Mouse (Mus musculus) liver (tissue): ENCODE measurements around the gene Camta1.
A peak's percentile ranks its signal among the peaks of the same experiment; 100 is the strongest.

ENCODE experiments used
- DNase-seq: peaks from one replicate; pipeline ENCODE4 v3.0.0-alpha.2; 2020; ENCODE audit warnings: mixed read lengths

The Camta1 gene

DNA sequence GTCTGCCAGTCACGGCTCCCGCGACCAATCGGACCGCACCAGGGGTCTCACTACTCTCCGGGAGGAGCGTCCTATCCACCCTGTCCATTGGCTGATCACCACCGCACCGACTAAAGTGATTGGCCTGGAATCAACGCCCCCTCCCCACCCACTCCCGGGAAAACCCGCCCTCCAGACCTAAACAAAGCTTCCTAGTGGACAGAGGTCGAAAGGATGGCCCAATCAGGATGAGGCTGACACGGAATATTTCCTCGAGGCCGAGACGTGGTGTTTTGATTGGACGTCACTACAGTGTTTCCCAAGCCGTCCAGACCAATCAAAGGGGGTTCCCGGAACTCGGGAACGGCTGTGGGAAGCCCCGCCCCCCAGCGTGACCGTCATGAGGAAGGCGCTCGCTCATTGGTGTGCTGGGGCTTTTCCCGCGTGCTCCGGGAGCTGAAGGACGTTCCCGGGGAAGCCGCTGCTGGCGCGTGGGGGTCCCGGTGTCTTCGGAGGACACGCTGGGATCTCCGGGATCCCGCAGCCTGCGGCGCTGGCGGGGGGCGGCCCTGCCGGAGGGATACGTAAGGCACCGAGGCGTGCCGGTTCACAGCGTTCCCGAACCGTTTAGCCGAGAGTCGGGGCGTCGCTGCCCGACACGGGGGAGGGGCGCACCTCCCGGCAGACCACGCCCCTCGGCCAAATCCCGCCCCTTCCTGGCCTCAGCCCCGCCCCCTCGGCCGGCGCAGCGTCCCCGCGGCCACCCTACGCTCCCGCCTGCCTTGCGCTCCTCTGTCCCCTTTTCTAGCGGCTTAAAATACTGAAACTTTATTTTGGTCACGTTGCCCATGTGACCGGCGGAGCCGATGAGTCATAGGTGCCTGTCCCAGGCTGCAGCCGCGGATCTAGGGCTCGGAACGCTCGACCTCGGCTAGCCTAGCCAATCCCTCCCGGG, at the start of gene Camta1:
Gene Camta1 (minus strand): TSS at position 71 of the 934 bp plus-strand sequence.
- peak; percentile 99 for DNase-seq

DNA sequence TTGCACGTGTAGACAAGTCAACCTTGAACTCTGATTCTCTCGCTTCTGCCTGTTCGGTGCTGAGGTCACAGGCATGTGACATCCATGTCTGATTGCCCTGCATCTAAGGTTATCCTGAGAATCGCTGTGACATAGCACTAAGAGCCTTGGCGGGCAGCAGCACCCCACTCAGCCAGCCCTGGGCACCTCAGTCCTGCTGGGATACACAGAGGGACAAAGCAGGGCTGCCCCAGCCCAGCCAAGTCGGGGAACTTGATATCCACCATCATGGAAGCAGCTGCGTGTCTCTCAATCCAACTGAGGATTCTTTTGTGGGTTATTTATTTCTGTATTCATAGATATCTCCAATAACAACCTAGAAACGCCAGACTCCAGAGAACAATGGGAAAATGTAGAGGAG, 47.1 kb upstream of the Camta1 start:
- no peak for DNase-seq

DNA sequence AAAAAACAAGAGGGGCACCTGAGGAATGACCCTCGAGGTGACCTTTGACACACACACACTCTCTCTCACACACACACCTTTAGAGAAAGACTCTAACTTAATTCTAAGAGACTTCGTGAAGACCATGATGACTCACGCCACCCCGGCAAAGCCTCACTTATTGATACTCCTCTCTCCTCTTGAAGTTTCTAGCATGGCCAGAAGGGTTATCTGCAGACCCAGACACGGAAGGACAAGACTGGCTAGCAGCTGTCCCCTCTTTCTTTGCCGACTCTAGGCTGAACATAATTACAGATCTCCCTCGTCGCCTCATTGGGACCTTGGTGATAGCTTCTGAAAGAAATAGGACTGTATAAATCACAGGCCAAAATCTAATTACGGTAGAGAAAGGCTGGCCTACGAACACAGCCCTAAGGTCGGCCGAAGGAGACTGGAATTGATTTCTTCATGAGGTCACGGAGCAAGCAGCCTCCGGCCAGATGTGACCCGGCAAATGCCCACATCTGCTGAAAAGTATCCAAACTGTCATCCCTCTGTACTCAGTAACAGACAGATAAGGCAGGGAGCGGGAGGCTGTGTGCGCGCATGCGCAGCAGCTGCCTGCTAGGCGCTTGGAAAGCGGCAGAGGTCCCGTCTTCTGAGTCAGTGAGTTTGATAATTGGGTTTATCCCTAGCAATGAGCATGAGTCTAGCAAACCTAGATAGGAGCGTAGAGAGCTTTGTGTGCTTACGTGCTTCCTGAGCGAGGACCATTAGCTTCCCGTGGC, 46.1 kb upstream of the Camta1 start:
- DNase-seq, result peak; percentile 66

DNA sequence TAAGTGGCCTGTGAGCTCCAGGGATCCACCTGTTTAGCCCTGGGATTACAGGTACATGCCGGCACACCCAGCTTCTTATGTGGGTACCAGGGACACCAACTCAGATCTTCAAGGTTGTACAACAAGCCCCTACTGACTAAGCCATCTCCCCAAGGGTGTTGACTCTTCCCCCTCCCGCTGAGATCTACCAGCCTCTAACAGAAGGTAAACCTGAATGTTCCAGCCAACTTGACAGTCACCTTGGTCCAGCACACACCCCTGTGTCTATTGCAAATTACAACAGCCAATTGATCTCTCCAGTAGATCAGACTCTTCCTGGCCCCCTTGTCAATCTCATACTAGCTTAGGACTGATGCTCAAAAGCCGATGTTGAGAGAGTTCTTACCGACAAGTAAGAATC, 43.9 kb upstream of the Camta1 start:
- DNase-seq, result no peak

DNA sequence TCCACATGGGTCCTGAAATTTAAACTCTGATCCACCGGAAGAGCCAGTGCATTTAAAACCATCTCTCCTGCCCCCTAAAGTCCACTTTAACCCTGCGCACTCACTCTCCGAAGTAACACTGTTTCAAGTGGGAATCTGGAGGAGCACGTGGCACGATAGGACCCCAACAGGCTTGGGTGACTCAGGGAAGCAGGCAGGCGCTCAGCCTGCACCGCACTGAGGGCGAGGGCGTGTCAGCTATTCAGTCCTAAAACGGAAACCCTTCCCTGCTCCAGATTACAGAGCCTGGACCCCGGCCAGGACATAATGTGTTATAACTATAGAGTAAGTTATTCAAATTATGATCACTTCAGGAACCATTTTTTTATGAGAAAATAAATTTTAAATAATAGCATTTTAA, 42.4 kb upstream of the Camta1 start:
- DNase-seq, result no peak

DNA sequence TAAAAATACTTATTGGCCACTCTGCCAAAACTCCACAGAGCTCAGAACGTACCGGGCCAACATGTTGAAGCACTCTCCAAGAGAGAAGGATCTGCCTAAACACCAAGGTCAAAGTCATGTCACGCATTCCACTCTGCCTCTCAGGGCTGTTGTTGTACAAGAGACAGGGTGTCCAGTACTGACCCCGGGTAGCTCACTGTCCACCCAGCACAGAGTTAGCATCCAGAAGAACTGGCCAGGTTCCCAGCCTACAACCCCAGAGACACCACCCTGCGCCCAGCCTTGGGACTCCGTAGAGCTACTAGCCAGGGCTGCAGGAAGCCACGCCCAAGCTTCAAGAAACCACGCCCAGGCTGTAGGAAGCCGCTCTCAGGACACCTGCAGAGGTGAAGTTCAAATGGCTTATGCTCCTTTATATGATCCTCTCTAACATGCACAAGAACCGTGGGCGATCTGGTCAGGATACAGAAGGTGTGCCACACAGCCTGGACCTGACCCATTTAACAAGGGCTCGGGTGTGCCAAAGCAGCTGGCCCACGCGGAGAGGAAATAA, 41.1 kb upstream of the Camta1 start:
- DNase-seq, result peak; percentile 42

DNA sequence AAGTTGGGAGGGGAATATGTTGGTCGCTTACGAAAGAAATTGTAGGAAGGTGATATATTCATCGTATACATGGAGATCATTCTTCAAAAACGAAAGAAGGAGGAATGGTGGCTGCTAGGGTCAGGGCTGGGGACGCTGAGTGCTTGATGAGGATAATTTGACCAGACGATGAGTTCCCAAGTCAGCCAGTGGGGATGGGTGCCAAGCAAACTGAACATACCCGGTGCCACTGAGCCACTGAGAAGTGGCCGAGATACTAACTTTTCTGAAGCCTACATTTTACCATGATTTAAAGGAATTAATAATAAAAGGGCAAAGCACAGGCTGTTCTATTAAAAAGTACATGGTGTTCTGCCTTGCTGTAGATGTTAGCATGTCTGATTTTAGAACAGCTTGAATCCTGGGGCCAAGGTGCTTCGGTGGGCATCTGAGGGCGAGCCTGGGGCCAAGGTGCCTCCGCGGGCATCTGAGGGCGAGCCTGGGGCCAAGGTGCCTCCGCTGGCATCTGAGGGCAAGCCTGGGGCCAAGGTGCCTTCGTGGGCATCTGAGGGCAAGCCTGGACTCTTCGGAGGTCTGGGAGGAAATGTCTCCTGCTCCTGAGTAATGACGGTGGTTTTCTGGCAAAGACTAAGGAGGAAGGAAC, 40.5 kb upstream of the Camta1 start:
- DNase-seq, result no peak

DNA sequence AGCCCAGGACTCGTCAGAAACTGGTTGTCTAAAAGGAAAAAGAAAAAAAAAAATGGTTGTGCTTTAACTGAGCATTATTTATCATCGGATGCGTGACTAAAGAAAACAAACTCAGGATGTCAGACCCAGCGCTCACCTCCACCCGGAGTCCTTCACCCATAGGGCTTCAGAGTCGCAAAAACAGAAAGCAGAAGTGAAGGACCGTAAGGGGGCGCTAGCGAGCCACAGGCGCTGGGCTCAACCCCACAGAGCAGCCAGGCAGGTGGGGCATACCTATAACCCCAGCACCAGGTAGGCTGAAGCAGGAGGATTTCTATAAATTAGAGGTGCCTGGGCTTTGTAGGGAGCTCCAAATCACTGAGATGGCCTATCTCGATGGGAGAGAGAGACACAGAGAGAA, 39.7 kb upstream of the Camta1 start:
- peak; percentile 46 for DNase-seq

DNA sequence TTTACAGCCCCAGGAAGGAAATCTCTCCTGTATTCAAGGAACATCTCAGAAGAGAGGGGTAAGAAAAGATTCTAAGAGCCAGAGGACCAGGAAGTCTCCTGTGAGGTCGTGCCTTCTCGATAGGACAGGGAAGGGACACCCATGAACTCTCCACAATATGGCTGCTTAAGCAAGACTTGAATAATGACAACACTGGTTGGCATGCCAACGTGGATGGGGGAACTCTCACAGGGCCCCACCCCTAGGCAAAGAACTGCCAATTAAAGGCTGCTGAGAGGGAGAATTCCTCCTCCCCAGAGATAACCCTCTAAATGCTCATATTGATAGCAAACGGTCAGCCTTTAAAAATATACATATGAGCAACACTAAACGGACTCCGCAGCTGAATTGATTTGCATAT, 39.1 kb upstream of the Camta1 start:
- DNase-seq, result no peak

DNA sequence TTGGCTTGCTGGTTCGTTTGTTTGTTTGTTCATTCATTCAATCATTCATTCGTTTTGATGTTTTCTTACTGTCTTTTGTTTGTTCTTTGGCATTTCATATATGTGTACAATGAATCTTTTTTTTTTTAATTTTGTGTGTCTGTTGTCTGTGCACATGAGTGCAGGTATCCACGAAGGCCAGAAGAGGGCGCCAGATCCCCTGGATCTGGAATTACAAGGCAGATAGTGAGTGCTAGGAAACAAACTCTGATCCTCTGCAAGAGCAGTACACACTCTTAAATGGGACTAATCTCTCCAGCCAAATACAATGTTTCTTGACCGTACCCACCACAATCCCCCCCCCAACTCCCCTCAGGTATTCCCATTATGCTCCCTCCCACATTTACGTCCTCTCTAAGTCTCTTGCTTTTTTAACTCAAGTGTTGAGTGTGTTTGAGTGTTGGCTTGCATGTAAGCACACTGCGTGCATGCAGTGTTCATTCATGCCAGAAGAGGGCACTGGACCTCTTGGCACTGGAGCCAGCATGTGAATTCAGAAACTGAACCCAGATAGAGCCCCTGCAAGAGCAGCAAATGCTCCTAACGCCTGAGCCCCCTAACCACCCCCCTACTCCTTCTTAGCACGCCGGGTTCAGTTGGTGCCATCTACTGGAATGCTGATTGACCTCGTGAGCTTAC, 38.2 kb upstream of the Camta1 start:
- DNase-seq, result peak; percentile 27

DNA sequence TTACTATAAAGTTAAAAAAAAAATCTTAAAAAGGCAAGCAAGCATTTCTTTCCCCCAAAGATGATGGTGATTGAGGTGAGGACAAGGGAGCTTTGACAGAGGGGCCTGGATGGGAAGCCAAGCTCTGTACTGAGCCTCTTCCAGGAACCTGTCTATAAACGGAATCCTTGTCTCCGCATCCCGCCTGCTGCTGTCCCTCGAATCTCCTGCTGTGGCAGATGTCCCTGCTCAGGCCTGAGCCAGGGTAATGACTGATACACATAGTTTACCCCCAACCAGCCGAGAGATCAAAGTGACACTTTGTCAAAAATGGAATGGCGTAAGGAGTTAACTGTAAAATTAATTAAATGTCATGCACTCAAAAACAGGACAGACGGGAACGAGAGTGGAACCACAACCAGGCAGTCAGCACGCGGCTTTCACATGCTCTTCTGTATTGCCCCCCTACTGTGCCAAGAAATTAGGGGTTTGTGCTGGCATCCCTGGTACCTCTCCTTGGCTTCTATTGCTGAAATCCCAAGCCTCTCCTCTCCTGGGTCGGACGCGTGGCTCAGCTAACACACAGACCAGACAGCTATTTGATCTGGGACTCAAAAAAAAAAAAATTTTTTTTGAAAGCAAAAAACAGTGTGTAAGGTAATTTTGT, 37.0 kb upstream of the Camta1 start:
- no peak for DNase-seq

DNA sequence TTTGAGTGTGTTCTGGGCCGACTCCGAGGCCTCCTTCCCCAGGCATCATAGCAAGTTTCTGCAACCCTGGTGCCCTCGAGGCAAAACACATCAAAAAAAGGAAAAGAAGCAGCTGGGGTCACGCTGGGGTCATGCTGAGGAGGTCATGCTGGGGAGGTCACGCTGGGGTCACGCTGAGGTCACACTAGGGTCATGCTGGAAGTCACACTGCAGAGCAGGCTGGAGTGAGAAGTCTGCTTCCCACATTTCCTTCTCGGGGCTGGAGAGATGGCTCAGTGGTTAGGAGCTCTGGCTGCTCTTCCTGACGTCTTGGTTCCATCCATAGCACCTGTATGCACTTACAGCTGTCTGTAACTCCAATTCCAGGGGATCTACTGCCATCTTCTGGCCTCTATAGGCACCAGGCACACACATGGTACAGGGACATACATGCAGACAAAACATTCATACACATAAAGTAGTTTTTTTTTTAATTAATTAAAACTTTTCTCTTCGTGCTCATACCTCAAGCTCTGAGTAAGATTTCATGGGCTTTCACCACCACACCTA, 35.5 kb upstream of the Camta1 start:
- DNase-seq, result no peak

DNA sequence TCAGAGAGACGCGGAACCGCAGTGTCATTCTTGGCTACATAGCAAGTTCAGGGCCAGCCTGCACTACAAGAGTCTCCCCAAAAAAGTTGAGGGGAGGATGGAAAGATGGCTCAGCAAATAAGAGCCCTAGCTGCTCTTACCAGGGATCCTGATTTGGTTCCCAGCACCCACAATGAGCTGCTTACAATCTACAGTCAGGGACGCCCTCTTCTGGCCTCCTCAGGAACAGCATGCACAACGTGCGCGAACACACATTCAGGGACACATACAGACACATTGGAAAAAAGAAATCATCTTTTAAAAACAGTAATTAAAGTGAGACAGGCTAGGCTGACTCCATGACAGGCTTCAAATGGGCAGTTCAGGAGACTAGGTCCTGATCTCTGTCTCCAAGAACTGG, 33.9 kb upstream of the Camta1 start:
- DNase-seq, result no peak

DNA sequence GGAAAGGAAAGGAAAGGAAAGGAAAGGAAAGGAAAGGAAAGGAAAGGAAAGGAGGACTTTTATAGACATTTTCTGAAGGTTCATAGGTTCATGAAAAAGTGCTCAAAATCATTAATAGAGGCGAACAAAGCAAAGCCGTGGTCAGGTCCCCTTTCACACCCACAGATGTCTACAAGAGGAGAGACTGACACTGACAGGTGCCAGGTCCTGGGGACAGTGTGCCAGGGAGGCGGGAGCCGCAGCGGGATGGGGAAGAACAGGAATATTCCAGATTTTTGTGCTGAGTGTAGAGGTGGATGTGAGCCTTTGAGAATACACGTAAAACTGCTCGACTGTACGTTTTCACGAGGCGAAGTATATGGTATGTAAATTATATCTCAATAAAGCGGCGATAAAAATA, 33.2 kb upstream of the Camta1 start:
- no peak for DNase-seq

DNA sequence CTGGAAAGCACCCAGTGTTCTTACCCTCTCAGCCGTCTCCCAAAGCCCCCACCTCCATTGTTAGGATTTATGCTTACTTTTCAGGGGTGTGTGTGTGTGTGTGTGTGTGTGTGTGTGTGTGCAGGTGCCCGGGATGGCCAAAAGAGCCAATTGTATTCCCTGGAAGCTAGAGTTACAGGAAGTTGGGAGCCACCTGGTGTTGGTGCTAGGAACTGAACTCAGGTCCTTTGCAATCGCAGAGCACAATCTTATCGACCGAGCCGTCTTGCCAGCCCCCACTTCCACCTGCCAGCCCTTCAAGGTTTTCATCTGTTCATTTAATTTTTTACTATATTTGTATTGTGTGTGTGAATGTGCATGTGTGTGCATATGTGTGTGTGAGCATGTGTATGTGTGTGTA, 31.6 kb upstream of the Camta1 start:
- DNase-seq, result no peak

DNA sequence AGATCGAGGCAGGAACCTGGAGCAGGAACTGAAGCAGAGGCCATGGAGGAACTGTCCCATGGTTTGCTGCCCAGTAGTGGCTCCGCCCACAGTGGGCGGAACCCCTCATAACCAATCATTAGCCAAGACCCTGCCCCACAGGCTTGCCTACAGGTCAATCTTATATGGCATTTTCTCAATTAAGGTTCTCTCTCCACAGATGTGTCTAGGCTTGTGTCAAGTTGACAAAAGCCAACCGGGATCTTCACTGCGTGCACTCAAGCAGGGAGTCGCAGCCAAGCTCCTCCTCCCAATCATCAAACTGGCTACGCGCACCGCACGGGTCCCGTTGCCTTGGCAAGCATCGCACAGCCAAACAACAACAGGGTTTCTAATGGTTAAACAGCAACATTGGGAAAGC, 19.9 kb upstream of the Camta1 start:
- no peak for DNase-seq

DNA sequence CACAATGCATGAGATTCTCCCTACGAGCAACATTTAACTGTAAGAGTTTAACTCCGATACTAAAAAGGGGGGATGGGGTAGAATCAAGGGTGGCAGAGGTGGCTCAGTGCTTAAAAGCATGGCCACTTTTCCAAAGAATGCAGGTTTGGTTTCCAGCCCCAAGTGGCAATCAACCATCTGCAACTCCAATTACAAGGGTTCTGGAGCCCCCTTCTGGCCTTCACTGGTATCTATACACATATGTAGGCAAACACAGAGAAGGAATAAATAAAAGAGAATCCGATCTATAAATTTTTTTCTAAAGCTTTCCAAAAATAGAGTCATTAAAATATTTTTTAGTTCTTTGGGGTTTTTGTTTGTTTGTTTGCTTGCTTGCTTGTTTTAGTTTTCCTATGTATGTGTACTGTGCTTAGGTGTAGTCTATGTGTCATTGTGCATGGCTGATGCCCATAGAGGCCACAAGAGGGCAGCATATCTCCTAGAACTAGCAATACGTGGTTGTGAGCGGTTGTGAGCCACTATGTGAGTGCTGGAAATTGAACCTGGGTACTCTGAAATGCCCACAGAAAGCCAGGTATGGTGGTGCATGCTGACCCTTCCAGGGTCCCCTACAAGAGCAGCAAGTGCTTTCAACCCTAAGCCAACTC, 18.5 kb upstream of the Camta1 start:
- no peak for DNase-seq

DNA sequence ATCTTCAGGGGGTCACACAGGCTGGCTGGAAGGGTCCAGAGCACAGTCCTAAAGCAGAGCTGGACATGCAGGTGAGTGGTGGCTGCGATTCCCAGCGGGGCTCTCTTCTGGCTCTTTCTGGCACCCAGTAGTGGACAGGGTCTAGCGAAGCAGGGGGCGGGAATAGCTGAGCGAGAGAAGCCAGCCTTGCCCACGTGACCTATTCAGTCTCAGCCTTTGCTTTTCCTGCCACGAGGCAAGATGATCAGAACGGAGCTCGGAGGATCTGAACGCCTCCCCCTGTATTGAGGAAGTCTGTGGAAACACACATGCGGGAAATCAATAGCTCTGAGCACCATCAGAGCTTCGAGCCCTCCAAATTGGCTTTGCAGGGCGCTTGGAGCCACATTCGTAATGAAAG, 14.7 kb upstream of the Camta1 start:
- DNase-seq, result no peak

DNA sequence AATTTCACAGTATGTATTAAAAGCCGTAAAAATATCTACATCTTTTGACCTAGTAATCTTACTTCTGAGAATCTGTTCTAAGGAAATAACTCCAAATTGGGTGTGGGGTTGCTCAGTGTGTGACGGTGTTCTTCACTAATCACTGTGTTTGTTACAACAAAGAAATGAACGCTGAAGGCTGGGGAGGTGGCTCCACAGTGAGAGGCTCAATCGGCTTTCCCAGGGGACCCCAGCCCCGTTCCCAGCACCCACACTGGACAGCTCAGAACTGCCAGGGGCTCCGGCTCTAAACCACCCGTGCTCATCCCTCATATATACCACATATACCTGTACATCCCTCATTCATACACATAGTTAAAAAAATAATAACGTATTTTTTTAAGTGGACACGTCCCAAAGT, 1.8 kb upstream of the Camta1 start:
- DNase-seq, result no peak

DNA sequence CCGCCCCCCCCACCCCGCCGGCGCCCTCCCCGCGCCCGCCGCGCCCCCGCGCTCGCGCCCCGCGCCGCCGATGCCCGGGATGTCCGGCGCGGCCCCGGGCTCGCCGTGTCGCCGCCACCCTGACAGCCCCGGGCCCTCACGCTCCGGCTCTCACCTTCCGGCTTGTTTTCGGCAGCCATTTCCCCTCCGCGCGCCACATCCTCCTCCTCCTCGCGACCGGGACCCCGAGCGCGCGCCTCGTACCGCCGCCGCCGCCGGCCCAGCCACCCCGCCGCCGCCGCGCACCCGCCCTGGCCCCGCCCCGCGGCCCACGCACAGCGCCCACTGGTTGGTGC, 238 bp downstream of the Camta1 start:
- DNase-seq, result no peak
